Comparison of ENCODE assay signal across 10 mouse cellular contexts in the genomic region with DNA sequence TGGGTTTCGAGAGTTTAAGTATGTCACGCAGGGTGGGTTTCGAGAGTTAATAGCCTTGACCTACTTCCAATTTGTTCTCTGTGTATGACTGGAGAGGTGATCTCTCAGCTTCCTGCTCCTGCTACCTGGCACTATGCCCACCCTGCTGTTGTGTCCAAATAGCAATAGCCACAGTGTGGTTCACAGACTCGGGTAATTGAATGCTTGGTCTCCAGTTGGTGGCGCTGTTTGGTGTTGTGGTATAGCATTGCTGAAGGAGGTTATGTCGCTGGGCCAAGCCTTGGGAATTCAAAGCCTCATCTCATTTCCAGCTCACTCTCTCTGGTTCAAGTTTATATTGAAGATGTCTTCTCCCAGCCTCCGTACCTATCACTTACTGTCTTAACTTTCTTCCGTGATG.
DNase-seq lines count a peak whose midpoint lies in the region; ATAC-seq and TF ChIP-seq lines count a peak whose summit lies in the region.
"Had no signal": no experiment of that assay in that cellular context is flagged by ENCODE, and none has a peak within 500 bp of the region (broad histone marks: within the 10 kb centered on the region; RNA-seq: fewer than 3 reads in every experiment).

No protein-coding gene starts in this region.

- H3K4me3 ChIP-seq in lung, postnatal 0 days (ENCODE audit: low read depth, low read length), result no peak overlapping the region
- H3K4me3 ChIP-seq in hindbrain, embryonic 13.5 days, result no peak overlapping the region
- H3K4me3 ChIP-seq in limb, embryonic 10.5 days, result no peak overlapping the region
- H3K4me3 ChIP-seq: heart, embryonic 13.5 days; liver, embryonic 15.5 days had no signal

- TF ChIP-seq CTCF in lung, postnatal 0 days (IDR thresholded peaks at IDR 0.05), result peak; percentile 57

- H3K9ac ChIP-seq in lung, postnatal 0 days (replicated peaks; ENCODE audit: low read depth), result no peak overlapping the region
- no peak overlapping the region for H3K9ac ChIP-seq in hindbrain, embryonic 13.5 days
- H3K9ac ChIP-seq: heart, embryonic 13.5 days; liver, embryonic 15.5 days had no signal

- 63% methylated on average over 8 of the region's 8 CpGs for WGBS in lung, postnatal 0 days
- WGBS in hindbrain, embryonic 13.5 days, result 75% methylated on average over 8 of the region's 8 CpGs
- WGBS in limb, embryonic 10.5 days, result 78% methylated on average over 8 of the region's 8 CpGs

- DNase-seq in left cerebral cortex, adult 18-20 months (ENCODE audit: low spot score in 2 of 2), result peak; percentile 29 to 33
- no peak for DNase-seq in left cerebral cortex, adult 11 months (ENCODE audit: low spot score)
- peak; percentile 51 for DNase-seq in ZHBTc4 (ENCODE audit: low read depth, low spot score)
- DNase-seq in cerebellum, postnatal 10 days, result peak; percentile 94 to 96
- peak; percentile 61 for DNase-seq in lung, postnatal 0 days (ENCODE audit: low spot score)
- no peak for DNase-seq in limb, embryonic 10.5 days (ENCODE audit: low spot score)

- no peaks in the 10 kb centered on the region for H3K27me3 ChIP-seq in lung, postnatal 0 days (replicated peaks; ENCODE audit: insufficient read depth, low read length)
- no peaks in the 10 kb centered on the region for H3K27me3 ChIP-seq in hindbrain, embryonic 13.5 days
- H3K27me3 ChIP-seq in limb, embryonic 10.5 days (ENCODE audit: low read depth, poor library complexity, severe bottlenecking), result no peaks in the 10 kb centered on the region
- H3K27me3 ChIP-seq: heart, embryonic 13.5 days; liver, embryonic 15.5 days had no signal

- no peaks in the 10 kb centered on the region for H3K4me1 ChIP-seq in lung, postnatal 0 days (ENCODE audit: insufficient read depth, low read depth, low read length)
- H3K4me1 ChIP-seq in hindbrain, embryonic 13.5 days (replicated peaks), result peaks cover 8% of the 10 kb centered on the region
- H3K4me1 ChIP-seq in limb, embryonic 10.5 days, result 0 out of 2 replicates have a peak, but pooled peaks cover 3% of the 10 kb centered on the region
- H3K4me1 ChIP-seq: liver, embryonic 15.5 days had no signal

- no peak overlapping the region for H3K4me2 ChIP-seq in lung, postnatal 0 days (replicated peaks; ENCODE audit: low read depth, low read length)
- H3K4me2 ChIP-seq in hindbrain, embryonic 13.5 days, result no peak overlapping the region
- H3K4me2 ChIP-seq: heart, embryonic 13.5 days; liver, embryonic 15.5 days had no signal

- no peaks in the 10 kb centered on the region for H3K36me3 ChIP-seq in lung, postnatal 0 days (ENCODE audit: insufficient read depth, low read length)
- H3K36me3 ChIP-seq in hindbrain, embryonic 13.5 days, result no peaks in the 10 kb centered on the region
- no peaks in the 10 kb centered on the region for H3K36me3 ChIP-seq in limb, embryonic 10.5 days
- H3K36me3 ChIP-seq: heart, embryonic 13.5 days; liver, embryonic 15.5 days had no signal

- H3K27ac ChIP-seq in lung, postnatal 0 days (ENCODE audit: low read length), result no peak overlapping the region
- H3K27ac ChIP-seq in hindbrain, embryonic 13.5 days, result no peak overlapping the region
- no peak overlapping the region for H3K27ac ChIP-seq in limb, embryonic 10.5 days
- H3K27ac ChIP-seq: heart, embryonic 13.5 days; liver, embryonic 15.5 days had no signal

- TF ChIP-seq EP300 in lung, postnatal 0 days (IDR thresholded peaks at IDR 0.05), result no peak

- ATAC-seq in lung, postnatal 0 days, result peak; percentile 45
- ATAC-seq in hindbrain, embryonic 13.5 days (ENCODE audit: low FRiP score), result no peak
- ATAC-seq in inflammation-experienced regulatory T-cells, adult 6 months, result no peak

- no peaks in the 10 kb centered on the region for H3K9me3 ChIP-seq in lung, postnatal 0 days (ENCODE audit: low read length)
- no peaks in the 10 kb centered on the region for H3K9me3 ChIP-seq in hindbrain, embryonic 13.5 days
- no peaks in the 10 kb centered on the region for H3K9me3 ChIP-seq in limb, embryonic 10.5 days (replicated peaks)
- H3K9me3 ChIP-seq: heart, embryonic 13.5 days; liver, embryonic 15.5 days had no signal

Comparison
In these comparisons a context has a peak if more than half of its experiments do, and no peak if none do; other contexts are left out.
1. DNase-seq: peak in left cerebral cortex, adult 18-20 months (2 of 2), ZHBTc4 (single experiment), cerebellum, postnatal 10 days (2 of 2) and lung, postnatal 0 days (single experiment); none in left cerebral cortex, adult 11 months (single experiment) and limb, embryonic 10.5 days (single experiment).